Mouse (Mus musculus): ENCODE measurements around the gene Npdc1. TPM values are rescaled to one million over a fixed set of nuclear protein-coding genes. Genes with fewer than 3 reads are reported as not detected.
"Not testable (repeated sequence)": the region's sequence is repeated elsewhere in the genome, so short reads cannot be mapped to it uniquely, and the experiment has no call there.

Npdc1 gene
- total and polyA plus RNA-seq, 3 experiments, result 0.22 TPM; not detected in 2

DNA sequence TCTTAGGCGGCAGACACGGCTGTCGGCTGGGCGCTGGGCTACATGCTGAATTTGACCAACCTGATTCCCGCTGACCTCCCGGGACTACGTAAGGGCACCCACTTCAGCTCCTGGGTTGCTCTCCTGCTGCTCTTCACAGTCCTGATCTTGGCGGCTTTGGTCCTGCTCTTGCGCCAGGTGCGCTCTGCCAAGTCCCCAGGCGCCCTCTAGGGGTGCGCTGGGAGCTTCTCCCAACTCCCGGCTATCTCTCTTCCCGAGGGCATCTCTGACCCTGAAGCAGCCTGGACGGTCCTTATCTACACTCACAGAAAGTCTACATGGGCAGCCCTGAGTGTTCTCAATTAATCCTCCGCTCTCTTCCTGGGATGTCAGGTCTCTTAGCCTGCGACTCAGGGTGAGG, 1.6 kb downstream of the Npdc1 start:
- ATAC-seq (ENCODE audit: extremely low read depth, insufficient number of reproducible peaks, low FRiP score, poor library complexity, severe bottlenecking) (no peak), DNase-seq (ENCODE audit: low spot score) (no peak)
- Histone ChIP-seq H3K4me3 (ENCODE audit: low read depth, low read length) (no peak overlapping the region), H3K27me3 (ENCODE audit: insufficient read depth, low read length) (peaks cover 74% of the 10 kb centered on the region), H3K4me1 (ENCODE audit: insufficient read depth, low read depth, low read length) (peaks cover 6% of the 10 kb centered on the region), H3K9me3 (replicated peaks) (no peaks in the 10 kb centered on the region), H3K36me3 (replicated peaks) (no peaks in the 10 kb centered on the region)
- TF ChIP-seq GATA1 (IDR thresholded peaks at IDR 0.05; ENCODE audit: borderline replicate concordance, low read length), result no peak
- no peak for TF ChIP-seq TAL1 (conservative IDR thresholded peaks at IDR 0.05; ENCODE audit: low read depth, low read length)
- TF ChIP-seq GATA2 (IDR thresholded peaks at IDR 0.05; ENCODE audit: borderline replicate concordance, low read depth, low read length), result no peak
- TF ChIP-seq POLR2AphosphoS5 (IDR thresholded peaks at IDR 0.05; ENCODE audit: insufficient replicate concordance, low read depth, low read length), result no peak
- TF ChIP-seq CTCF (IDR thresholded peaks at IDR 0.05; ENCODE audit: low read depth, low read length), result no peak

DNA sequence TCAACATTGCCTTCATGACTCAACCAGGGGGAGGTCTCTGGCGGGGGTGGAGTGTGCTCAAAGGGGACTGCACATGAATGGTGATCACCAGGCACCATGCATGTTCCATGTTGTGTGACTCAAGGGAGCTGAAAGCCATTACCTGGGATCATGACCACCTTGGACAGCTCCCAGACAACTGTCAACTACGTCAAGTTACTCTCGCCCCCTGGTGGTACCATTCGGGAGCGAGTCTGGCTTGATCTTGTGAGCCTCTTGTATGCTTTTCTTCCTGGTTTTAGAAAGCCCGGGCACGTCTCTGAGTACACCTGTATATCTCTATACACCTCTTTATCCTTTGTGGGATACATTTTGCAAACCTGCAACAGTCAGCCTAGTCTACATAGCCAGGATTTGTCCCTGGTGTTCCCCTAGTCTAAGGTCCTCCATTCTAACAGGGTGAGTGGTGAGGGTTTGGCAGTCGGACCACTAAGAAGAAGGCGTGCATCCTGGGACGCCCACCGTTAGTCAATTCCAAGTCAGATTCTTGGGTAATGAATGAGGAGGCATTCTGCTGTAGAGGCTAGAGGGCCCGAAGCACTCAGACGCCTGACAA, 3.3 kb downstream of the Npdc1 start:
- DNase-seq (ENCODE audit: low spot score) (peak; percentile 61), ATAC-seq (ENCODE audit: extremely low read depth, insufficient number of reproducible peaks, low FRiP score, poor library complexity, severe bottlenecking) (no peak)
- peaks cover 6% of the 10 kb centered on the region for H3K4me1 ChIP-seq (ENCODE audit: insufficient read depth, low read depth, low read length)
- no peaks in the 10 kb centered on the region for H3K36me3 ChIP-seq (replicated peaks)
- H3K27me3 ChIP-seq (ENCODE audit: insufficient read depth, low read length), result peaks cover 74% of the 10 kb centered on the region
- H3K4me3 ChIP-seq (ENCODE audit: low read depth, low read length), result no peak overlapping the region
- TF ChIP-seq POLR2AphosphoS5 (IDR thresholded peaks at IDR 0.05; ENCODE audit: insufficient replicate concordance, low read depth, low read length) (no peak), GATA1 (IDR thresholded peaks at IDR 0.05; ENCODE audit: borderline replicate concordance, low read length) (no peak), CTCF (IDR thresholded peaks at IDR 0.05; ENCODE audit: low read depth, low read length) (peak; percentile 77), TAL1 (conservative IDR thresholded peaks at IDR 0.05; ENCODE audit: low read depth, low read length) (no peak), GATA2 (IDR thresholded peaks at IDR 0.05; ENCODE audit: borderline replicate concordance, low read depth, low read length) (no peak)
- H3K9me3 ChIP-seq (replicated peaks), result no peaks in the 10 kb centered on the region

DNA sequence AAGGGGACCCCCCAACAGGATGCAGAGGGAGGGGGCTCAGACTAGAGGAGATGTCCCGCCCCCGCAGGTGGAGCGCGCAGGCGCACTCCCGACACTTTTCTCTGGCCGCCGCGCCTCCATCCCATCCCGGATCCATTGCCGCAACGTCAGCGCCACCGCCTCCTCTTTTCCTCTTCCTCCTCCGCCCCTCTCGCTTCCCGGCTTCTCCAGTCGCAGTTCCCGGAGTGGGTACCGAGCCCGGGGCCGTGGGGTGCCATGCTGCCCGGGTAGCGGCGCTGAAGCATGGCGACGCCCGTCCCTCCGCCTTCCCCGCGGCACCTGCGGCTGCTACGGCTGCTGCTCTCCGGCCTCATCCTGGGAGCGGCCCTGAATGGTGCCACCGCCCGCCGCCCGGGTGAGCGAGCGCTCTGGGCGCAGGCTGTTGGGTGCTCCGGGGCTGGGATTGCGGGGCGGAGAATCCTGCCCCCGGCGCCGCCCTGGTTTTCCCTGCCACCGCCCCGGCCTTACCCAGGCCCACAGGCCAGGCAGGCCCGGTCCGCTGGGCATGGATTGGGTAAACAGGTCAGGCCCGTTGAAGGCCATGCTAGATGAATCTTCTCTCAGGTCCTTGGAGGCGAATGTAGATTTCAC, 3.9 kb downstream of the Npdc1 start:
- peaks cover 73% of the 10 kb centered on the region for H3K27me3 ChIP-seq (ENCODE audit: insufficient read depth, low read length)
- DNase-seq (ENCODE audit: low spot score) (no peak), ATAC-seq (ENCODE audit: extremely low read depth, insufficient number of reproducible peaks, low FRiP score, poor library complexity, severe bottlenecking) (no peak)
- TF ChIP-seq GATA2 (IDR thresholded peaks at IDR 0.05; ENCODE audit: borderline replicate concordance, low read depth, low read length), result no peak
- no peak for TF ChIP-seq POLR2AphosphoS5 (IDR thresholded peaks at IDR 0.05; ENCODE audit: insufficient replicate concordance, low read depth, low read length)
- no peak for TF ChIP-seq GATA1 (IDR thresholded peaks at IDR 0.05; ENCODE audit: borderline replicate concordance, low read length)
- TF ChIP-seq CTCF (IDR thresholded peaks at IDR 0.05; ENCODE audit: low read depth, low read length), result no peak
- no peak for TF ChIP-seq TAL1 (conservative IDR thresholded peaks at IDR 0.05; ENCODE audit: low read depth, low read length)
- H3K9me3 ChIP-seq (replicated peaks), result no peaks in the 10 kb centered on the region
- H3K36me3 ChIP-seq (replicated peaks), result no peaks in the 10 kb centered on the region
- no peak overlapping the region for H3K4me3 ChIP-seq (ENCODE audit: low read depth, low read length)
- H3K4me1 ChIP-seq (ENCODE audit: insufficient read depth, low read depth, low read length), result peaks cover 6% of the 10 kb centered on the region

DNA sequence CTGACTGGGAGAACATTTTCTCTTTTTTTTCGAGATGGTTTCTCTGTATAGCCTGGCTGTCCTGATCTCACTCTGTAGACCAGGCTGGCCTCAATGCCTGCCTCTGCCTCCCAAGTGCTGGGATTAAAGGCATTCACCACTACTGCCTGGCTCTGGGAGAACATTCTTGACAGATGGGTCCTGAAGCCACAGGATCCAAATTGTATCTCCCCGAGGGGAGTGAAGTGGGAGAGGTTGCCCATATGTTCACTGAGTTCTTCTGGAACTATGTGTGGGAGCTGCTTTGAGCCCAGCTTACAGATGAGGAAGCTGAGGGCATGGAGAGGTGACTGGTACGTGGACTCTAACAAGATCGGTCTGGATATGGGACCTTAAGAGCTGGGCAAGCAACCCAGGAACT, 4.8 kb downstream of the Npdc1 start:
- no peak overlapping the region for H3K4me3 ChIP-seq (ENCODE audit: low read depth, low read length)
- no peaks in the 10 kb centered on the region for H3K9me3 ChIP-seq (replicated peaks)
- DNase-seq (ENCODE audit: low spot score) (no peak), ATAC-seq (ENCODE audit: extremely low read depth, insufficient number of reproducible peaks, low FRiP score, poor library complexity, severe bottlenecking) (no peak)
- H3K4me1 ChIP-seq (ENCODE audit: insufficient read depth, low read depth, low read length), result peaks cover 6% of the 10 kb centered on the region
- no peaks in the 10 kb centered on the region for H3K36me3 ChIP-seq (replicated peaks)
- TF ChIP-seq GATA2 (IDR thresholded peaks at IDR 0.05; ENCODE audit: borderline replicate concordance, low read depth, low read length), result no peak
- no peak for TF ChIP-seq TAL1 (conservative IDR thresholded peaks at IDR 0.05; ENCODE audit: low read depth, low read length)
- peaks cover 71% of the 10 kb centered on the region for H3K27me3 ChIP-seq (ENCODE audit: insufficient read depth, low read length)

DNA sequence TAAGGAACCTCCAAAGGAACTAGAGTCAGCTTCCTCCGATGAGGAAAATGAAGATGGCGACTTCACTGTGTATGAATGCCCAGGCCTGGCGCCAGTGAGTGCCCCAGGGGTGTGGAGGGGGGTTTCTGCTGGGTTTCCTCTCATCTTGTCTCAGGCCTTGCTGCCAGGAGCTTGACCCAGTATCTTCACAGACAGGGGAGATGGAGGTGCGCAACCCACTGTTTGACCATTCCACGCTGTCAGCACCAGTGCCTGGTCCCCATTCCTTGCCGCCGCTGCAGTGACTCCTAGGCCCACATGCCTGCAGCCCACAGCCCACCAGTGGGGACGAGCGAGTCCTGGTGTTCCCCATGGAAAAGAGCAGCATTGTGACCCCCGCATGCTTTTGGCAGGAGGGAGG, 9.8 kb downstream of the Npdc1 start:
- no peaks in the 10 kb centered on the region for H3K36me3 ChIP-seq (replicated peaks)
- DNase-seq (ENCODE audit: low spot score) (no peak), ATAC-seq (ENCODE audit: extremely low read depth, insufficient number of reproducible peaks, low FRiP score, poor library complexity, severe bottlenecking) (no peak)
- H3K9me3 ChIP-seq (replicated peaks), result no peaks in the 10 kb centered on the region
- peaks cover 51% of the 10 kb centered on the region for H3K27me3 ChIP-seq (ENCODE audit: insufficient read depth, low read length)
- no peaks in the 10 kb centered on the region; the same call in 1 of the 2 replicates for H3K4me1 ChIP-seq (ENCODE audit: insufficient read depth, low read depth, low read length)
- TF ChIP-seq CTCF (IDR thresholded peaks at IDR 0.05; ENCODE audit: low read depth, low read length) (no peak), POLR2AphosphoS5 (IDR thresholded peaks at IDR 0.05; ENCODE audit: insufficient replicate concordance, low read depth, low read length) (no peak), GATA2 (IDR thresholded peaks at IDR 0.05; ENCODE audit: borderline replicate concordance, low read depth, low read length) (no peak), TAL1 (conservative IDR thresholded peaks at IDR 0.05; ENCODE audit: low read depth, low read length) (no peak), GATA1 (IDR thresholded peaks at IDR 0.05; ENCODE audit: borderline replicate concordance, low read length) (no peak)
- H3K4me3 ChIP-seq (ENCODE audit: low read depth, low read length), result no peak overlapping the region

DNA sequence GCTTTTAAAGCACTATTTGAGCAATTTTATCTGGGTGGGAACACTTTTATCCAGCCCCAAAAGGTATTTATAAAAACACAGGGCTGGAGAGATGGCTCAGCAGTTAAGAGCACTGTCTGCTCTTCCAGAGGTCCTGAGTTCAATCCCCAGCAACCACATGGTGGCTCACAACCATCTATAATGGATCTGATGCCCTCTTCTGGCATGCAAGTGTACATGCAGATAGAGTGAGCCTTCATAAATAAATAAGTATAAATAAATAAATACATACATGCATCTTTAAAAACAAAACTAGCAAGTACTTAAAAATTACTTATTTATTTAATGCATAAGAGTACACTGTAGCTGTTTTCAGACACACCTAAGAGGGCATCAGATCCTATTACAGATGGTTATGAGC, 14.3 kb downstream of the Npdc1 start:
- not testable (repeated sequence) for ATAC-seq (ENCODE audit: extremely low read depth, insufficient number of reproducible peaks, low FRiP score, poor library complexity, severe bottlenecking); H3K4me3 ChIP-seq (ENCODE audit: low read depth, low read length)
- H3K27me3 ChIP-seq (ENCODE audit: insufficient read depth, low read length), result peaks cover 24% of the 10 kb centered on the region

More for the DNA sequence above, 14.3 kb downstream of the Npdc1 start:
- not testable (repeated sequence) for H3K9me3 ChIP-seq (replicated peaks); H3K36me3 ChIP-seq (replicated peaks); H3K4me1 ChIP-seq (ENCODE audit: insufficient read depth, low read depth, low read length); DNase-seq (ENCODE audit: low spot score)
